Mouse (Mus musculus) midbrain, embryonic 16.5 days (tissue): ENCODE data around the gene Clptm1. TPM values are rescaled to one million over a fixed set of nuclear protein-coding genes. Genes with fewer than 3 reads are reported as not detected.

Source experiments
- ATAC-seq: fragments of 200-750 bp; cut with Nextera tagmentation; 2 replicates; pipeline ENCODE4 v1.8.0; 2017; ENCODE audit warnings: moderate TSS enrichment
- H3K27ac ChIP-seq: fragments of 300-500 bp; sonication (generic); 2 replicates; pipeline ENCODE4 v1.5.1; 2014; ENCODE audit warnings: mild to moderate bottlenecking, low read length, mixed read lengths
- H3K27me3 ChIP-seq: fragments of 300-500 bp; sonication (generic); 2 replicates; pipeline ENCODE4 v1.6.1; 2014; ENCODE audit warnings: low read depth, low read length, mixed read lengths; ENCODE audit not compliant: control insufficient read depth, insufficient read depth
- H3K36me3 ChIP-seq: fragments of 300-500 bp; sonication (generic); 2 replicates; pipeline ENCODE4 v1.6.1; 2014; ENCODE audit warnings: mild to moderate bottlenecking, low read length, moderate library complexity, mixed read lengths; ENCODE audit not compliant: control insufficient read depth, insufficient read depth
- H3K4me1 ChIP-seq: fragments of 300-500 bp; sonication (generic); 2 replicates; pipeline ENCODE4 v1.6.1; 2014; ENCODE audit warnings: mild to moderate bottlenecking, low read length, mixed read lengths; ENCODE audit not compliant: control insufficient read depth, insufficient read depth
- H3K4me2 ChIP-seq: fragments of 300-500 bp; sonication (generic); 2 replicates; pipeline ENCODE4 v1.6.1; 2014; ENCODE audit warnings: mild to moderate bottlenecking, low read length, mixed read lengths
- H3K4me3 ChIP-seq: fragments of 300-500 bp; sonication (generic); 2 replicates; pipeline ENCODE4 v1.5.1; 2014; ENCODE audit warnings: low read depth, mild to moderate bottlenecking, low read length, moderate library complexity, mixed read lengths
- H3K9ac ChIP-seq: fragments of 300-500 bp; sonication (generic); 2 replicates; pipeline ENCODE4 v1.6.1; 2014; ENCODE audit warnings: low read depth, low read length, mixed read lengths
- H3K9me3 ChIP-seq: fragments of 300-500 bp; sonication (generic); replicated peaks from 2 replicates; pipeline ENCODE4 v1.6.1; 2014; ENCODE audit warnings: mild to moderate bottlenecking, low read length, mixed read lengths; ENCODE audit not compliant: control insufficient read depth, poor library complexity, severe bottlenecking
- WGBS: fragments of 180-500 bp; shearing (Covaris S2); extraction: QIAGEN DNeasy Blood & Tissue Kit; methylation state at CpG from one replicate; pipeline ENCODE4 v1.1.7; 2014; 5-methylcytosine and 5-hydroxymethylcytosine counted together
- polyA plus RNA-seq: library from polyadenylated mRNA; unstranded; fragments of >200 nt; fragmentation: Nextera tagmentation; extraction: Ambion mirVana; gene quantifications from 2 replicates; pipeline ENCODE4 v1.2.1, GENCODE M21; 2015

The Clptm1 gene
- polyA plus RNA-seq, 1 experiment from 2014 or later, result 120 TPM

DNA sequence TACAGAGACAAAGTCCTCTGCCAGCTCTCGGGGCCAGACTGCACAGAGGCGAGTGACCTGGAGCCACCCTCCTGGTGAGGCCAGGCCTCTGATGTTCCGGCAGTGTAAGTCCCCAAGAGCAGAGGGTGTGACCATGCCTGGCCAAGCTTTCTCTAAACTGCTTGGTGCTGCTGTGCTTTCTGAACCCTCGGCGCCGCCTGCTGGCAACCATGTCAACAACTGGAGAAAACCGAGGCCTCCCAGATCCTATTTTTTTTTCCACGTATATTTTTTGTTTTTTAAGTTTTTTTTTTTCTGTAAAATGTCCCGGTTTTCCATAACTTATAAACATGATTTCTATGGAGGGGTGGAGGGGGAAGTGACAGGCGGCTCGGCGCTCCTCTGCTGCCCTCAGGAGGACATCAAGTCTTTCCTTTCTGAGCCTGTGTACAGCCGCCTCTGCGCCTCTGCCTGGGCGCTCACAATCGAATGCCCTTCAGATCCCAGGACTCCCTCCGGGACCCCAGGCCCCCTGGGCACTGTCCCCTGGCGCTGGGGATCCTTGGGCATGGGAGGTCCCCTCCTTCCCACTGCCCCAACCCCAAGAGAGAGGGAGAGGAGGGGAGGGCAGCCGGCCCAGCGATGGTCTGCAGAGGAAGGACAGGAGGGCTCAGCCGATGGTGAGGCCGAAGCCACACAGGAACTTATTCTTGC, 36.4 kb upstream of the Clptm1 start:
- Histone ChIP-seq H3K9me3 (no peaks in the 10 kb centered on the region), H3K4me2 (no peak overlapping the region), H3K9ac (peak overlapping the region; percentile 40; the same call in 1 of the 2 replicates), H3K36me3 (peaks cover 4% of the 10 kb centered on the region; the same call in 1 of the 2 replicates), H3K4me3 (no peak overlapping the region), H3K27me3 (no peaks in the 10 kb centered on the region), H3K27ac (peak overlapping the region; percentile 24; the same call in 1 of the 2 replicates), H3K4me1 (peaks cover 16% of the 10 kb centered on the region; the same call in 1 of the 2 replicates)
- WGBS, result 28% methylated on average over 22 of the region's 22 CpGs
- peak; percentile 49 for ATAC-seq

DNA sequence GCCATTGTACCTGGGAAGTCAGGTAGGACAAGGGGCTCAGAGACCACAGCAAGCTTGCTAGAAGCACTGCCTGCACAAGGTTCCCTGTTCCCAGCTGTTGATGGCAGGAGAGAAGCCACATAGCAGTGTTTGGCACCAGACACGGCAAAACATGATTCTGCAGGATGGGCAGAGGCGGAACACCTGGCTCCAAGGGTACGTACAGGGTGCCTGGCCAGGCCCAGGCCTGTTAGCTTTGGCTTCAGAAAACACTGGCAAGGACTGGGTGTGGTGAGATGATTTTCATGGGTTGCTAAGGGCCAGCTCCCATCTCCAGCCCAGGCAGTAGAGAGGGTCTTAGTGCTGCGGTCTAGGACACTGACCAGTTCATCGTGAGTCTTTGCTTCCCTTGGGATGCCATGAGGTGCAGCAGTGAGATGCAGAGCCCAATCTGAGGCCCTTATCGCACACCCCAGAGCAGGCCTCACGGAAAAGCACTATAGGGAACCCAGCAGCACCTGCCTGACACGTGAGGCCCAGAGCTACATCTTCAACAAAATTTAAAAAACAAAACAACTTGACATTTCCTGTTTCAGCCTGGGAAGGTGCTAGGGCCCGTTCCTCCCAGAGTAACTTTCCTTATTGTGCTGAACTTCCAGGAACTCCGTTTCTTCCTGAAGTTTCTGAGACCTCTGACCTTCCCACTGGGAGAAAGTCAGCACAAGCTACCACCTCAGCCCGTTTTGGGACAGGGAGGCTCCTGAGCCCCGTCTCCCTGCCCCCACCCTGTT, 35.7 kb upstream of the Clptm1 start:
- H3K4me3 ChIP-seq, result no peak overlapping the region
- H3K27ac ChIP-seq, result no peak overlapping the region
- H3K4me2 ChIP-seq, result no peak overlapping the region
- H3K9ac ChIP-seq, result no peak overlapping the region
- peaks cover 3% of the 10 kb centered on the region; the same call in 1 of the 2 replicates for H3K36me3 ChIP-seq
- H3K27me3 ChIP-seq, result no peaks in the 10 kb centered on the region
- peaks cover 16% of the 10 kb centered on the region; the same call in 1 of the 2 replicates for H3K4me1 ChIP-seq
- WGBS, result 63% methylated on average over 12 of the region's 12 CpGs
- H3K9me3 ChIP-seq, result no peaks in the 10 kb centered on the region
- ATAC-seq, result no peak

DNA sequence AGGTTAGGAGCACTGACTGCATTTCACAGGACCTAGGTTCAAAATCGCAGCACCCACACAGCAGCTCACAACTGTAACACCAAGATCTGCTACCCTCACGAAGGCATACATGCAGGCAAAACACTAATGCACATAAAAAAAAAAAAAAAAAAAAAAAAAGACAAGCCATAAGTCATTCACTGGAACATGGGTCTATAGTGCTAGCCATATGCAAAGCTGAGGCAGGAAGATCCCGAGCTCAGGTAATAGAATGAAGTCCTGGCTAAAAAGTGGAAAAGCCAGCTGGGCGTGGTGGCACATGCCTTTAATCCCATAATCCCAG, 35.0 kb upstream of the Clptm1 start:
- Histone ChIP-seq H3K9ac (no peak overlapping the region), H3K9me3 (no peaks in the 10 kb centered on the region), H3K27ac (no peak overlapping the region), H3K36me3 (peaks cover 3% of the 10 kb centered on the region; the same call in 1 of the 2 replicates), H3K4me3 (no peak overlapping the region), H3K4me2 (no peak overlapping the region), H3K27me3 (no peaks in the 10 kb centered on the region), H3K4me1 (peaks cover 16% of the 10 kb centered on the region; the same call in 1 of the 2 replicates)
- 76% methylated on average over 4 of the region's 4 CpGs for WGBS
- no peak for ATAC-seq

DNA sequence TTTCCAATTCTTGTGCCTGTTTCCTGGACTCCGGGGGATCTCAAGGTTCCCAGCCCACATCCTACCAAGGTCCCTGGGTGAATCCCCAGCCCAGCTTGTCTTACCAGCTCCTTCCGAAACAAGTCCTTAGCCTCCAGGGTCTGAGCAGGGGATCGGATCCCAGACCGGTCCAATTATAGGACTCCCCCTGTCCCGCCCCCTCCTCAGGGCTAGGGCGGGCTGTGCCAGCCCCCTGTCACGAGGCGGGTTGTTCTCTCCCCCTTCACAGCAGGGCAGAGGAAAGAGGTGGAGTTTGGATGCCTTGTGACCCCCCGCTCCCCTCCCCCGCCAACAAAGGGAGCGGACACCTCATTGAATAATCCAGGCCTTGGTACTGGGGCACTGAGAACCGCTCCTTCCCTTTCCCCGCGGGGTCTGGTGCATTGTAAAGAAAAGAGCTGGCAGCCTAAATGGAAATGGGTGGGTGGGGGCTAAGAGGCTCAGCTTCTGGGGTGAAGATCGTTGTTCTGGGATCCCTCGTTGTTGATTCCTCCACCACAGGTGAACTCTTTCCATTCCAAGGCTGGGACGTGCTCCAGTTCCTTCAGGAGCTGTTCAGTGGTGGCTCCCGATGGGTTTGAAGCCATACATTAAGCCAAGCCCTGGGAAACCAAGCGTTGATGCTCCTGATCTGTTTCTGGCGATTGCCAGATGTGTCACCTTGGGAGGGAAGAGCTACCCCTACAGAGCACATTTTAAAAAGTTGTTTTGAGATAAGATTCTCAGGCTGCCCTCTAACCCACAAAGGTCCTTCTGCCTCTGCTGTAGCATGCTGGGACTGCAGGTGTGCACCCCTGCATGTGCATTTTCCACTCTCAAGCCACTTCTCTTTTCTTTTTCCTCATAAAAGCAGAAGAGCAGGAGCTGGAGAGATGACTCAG, 34.3 kb upstream of the Clptm1 start, which contains the start of gene Apoe:
TSS of gene Apoe (minus strand) at position 282 of the 920 bp plus-strand sequence.
- Histone ChIP-seq H3K4me1 (peaks cover 16% of the 10 kb centered on the region; the same call in 1 of the 2 replicates), H3K9me3 (no peaks in the 10 kb centered on the region), H3K9ac (peak within 1 kb of the TSS; percentile 57), H3K4me3 (peak within 1 kb of the TSS; percentile 35), H3K27me3 (no peaks in the 10 kb centered on the region), H3K27ac (peak within 1 kb of the TSS; percentile 29; the same call in 1 of the 2 replicates), H3K36me3 (peaks cover 3% of the 10 kb centered on the region; the same call in 1 of the 2 replicates), H3K4me2 (peak within 1 kb of the TSS; percentile 54)
- ATAC-seq, result peak; percentile 68
- WGBS, result 1% methylated on average over 16 of the region's 20 CpGs

DNA sequence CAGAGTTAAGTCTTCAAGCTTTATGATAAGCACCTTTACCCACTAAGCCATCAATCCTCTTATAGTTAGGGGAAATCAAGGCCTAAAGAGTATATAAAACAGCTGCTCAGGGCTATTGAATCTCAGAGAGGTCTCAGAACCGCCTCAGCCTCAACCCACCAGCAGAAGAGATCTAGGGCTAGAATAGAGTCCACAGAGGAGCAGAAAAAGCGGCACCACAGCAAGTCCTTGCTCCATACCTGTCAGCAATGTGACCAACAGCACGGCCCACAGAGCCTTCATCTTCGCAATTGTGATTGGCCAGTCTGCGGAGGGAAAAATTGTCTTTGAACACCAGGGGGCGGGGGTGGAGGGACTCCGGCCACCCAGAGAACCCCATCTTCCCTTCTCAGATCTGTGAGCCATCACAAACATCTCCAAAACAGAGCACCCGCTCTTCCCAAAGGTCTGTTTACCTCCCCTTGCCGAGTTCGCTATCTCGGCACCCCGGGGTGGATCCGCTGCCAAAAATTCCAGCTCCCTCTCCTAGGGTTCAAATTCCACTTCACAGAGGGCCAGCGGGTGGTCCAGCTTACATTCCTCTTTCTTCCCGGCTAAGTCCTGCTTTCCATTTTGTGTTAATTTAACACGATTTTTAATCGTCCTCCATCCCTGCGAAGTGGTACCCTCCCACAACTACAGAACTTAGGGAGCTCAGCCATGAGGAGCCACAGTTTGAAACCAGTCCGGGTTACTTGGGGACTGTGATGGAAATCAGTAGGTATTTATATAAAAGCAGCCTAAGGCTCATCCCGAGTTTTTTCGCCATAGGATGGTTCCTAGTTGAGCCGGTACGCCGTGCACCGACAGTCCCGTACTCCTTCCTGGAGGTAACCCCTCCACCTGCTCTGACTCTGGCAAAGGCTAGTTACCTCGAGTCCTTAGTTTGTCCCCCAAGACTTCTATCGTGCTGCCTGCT, 33.4 kb upstream of the Clptm1 start:
- Histone ChIP-seq H3K27me3 (no peaks in the 10 kb centered on the region), H3K4me2 (peak overlapping the region; percentile 54), H3K9ac (peak overlapping the region; percentile 57), H3K4me1 (peaks cover 16% of the 10 kb centered on the region; the same call in 1 of the 2 replicates), H3K36me3 (peaks cover 3% of the 10 kb centered on the region; the same call in 1 of the 2 replicates), H3K9me3 (no peaks in the 10 kb centered on the region), H3K27ac (peak overlapping the region; percentile 29; the same call in 1 of the 2 replicates), H3K4me3 (peak overlapping the region; percentile 35)
- ATAC-seq, result no peak
- 2% methylated on average over 28 of the region's 28 CpGs for WGBS

DNA sequence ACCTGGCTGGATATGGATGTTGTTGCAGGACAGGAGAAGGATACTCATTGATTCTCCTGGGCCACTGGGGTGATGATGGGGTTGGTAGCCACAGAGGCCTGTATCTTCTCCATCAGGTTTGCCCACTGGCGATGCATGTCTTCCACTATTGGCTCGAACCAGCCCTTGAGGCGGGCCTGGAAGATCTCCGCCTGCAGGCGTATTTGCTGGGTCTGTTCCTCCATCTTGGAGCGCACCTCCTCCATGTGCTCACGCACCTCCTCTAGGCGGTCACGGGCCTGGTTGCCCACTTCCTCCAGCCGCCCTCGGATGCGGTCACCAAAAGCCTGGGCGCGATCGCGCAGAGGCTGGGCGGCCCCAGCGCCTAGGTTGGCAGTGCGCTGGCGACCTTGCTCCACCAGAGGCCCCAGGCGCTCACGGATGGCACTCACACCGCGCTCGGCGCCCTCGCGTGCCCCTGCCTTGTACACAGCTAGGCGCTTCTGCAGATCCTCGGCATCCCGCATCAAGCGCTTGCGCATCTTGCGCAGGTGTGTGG, 31.6 kb upstream of the Clptm1 start:
- no peak for ATAC-seq
- H3K9me3 ChIP-seq, result no peaks in the 10 kb centered on the region
- no peak overlapping the region for H3K27ac ChIP-seq
- no peak overlapping the region for H3K4me2 ChIP-seq
- H3K27me3 ChIP-seq, result no peaks in the 10 kb centered on the region
- WGBS, result 95% methylated on average over 34 of the region's 34 CpGs
- H3K9ac ChIP-seq, result no peak overlapping the region
- H3K36me3 ChIP-seq, result peaks cover 3% of the 10 kb centered on the region; the same call in 1 of the 2 replicates
- no peak overlapping the region for H3K4me3 ChIP-seq
- peaks cover 16% of the 10 kb centered on the region; the same call in 1 of the 2 replicates for H3K4me1 ChIP-seq

DNA sequence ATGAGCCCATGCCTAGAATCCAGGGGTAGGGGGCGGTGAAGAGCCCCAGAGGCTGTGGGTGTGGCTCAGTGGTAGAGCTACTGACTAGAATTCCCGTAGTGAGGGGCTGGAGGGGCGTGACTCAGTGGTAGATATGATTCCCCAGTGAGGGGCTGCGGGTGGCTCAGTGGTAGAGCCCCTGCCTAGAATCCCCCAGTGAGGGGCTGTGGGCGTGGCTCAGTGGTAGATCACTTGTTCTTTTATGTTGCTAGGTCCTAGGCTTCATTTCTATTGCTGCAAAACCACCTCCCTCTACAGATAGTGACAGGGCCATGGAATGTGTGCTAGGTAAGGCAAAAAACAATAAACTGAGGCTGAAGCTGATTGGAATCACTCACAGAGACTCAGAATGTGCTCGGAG, 31.0 kb upstream of the Clptm1 start:
- no peak for ATAC-seq
- Histone ChIP-seq H3K9me3 (no peaks in the 10 kb centered on the region), H3K4me1 (peaks cover 16% of the 10 kb centered on the region; the same call in 1 of the 2 replicates), H3K27me3 (no peaks in the 10 kb centered on the region), H3K27ac (no peak overlapping the region), H3K36me3 (peaks cover 3% of the 10 kb centered on the region; the same call in 1 of the 2 replicates), H3K4me3 (no peak overlapping the region), H3K9ac (no peak overlapping the region), H3K4me2 (no peak overlapping the region)
- 84% methylated on average over 6 of the region's 6 CpGs for WGBS
